Mouse (Mus musculus) hindlimb bud, embryonic 11.5 days (tissue): ENCODE measurements at regions not wholly inside any gene's neighbourhood (a gene's known extent, or its start where the extent isn't known, plus 50 kb on each side); places are given as distances from the start of the nearest gene placed in this dataset.

Source experiments
- DNase-seq: peaks from one replicate; pipeline ENCODE4 v3.0.0-alpha.2; 2012; ENCODE audit warnings: low read depth, low spot score; ENCODE audit errors: extremely low spot score

GRCm38 (mm10) chr2:50805645-50806044, 343.3 kb downstream of the Rnd3 start:
- no peak for DNase-seq

GRCm38 (mm10) chr2:50796087-50796486, 352.8 kb downstream of the Rnd3 start:
- no peak for DNase-seq

- no peak for DNase-seq
Observed at GRCm38 (mm10) chr2:50793616-50794015, 355.3 kb downstream of the Rnd3 start.

GRCm38 (mm10) chr2:50793067-50793466, 355.8 kb downstream of the Rnd3 start:
- DNase-seq: no peak

- DNase-seq: no peak
Observed at GRCm38 (mm10) chr2:50789051-50789651, 359.8 kb downstream of the Rnd3 start.

GRCm38 (mm10) chr2:50772101-50772500, 376.8 kb downstream of the Rnd3 start:
- no peak for DNase-seq

- no peak for DNase-seq
Observed at GRCm38 (mm10) chr2:50759016-50759415, 389.9 kb downstream of the Rnd3 start.

- no peak for DNase-seq
Observed at GRCm38 (mm10) chr2:50757837-50758541, 390.9 kb downstream of the Rnd3 start.

- no peak for DNase-seq
Observed at GRCm38 (mm10) chr2:50755616-50756450, 393.1 kb downstream of the Rnd3 start.

- DNase-seq: no peak
Observed at GRCm38 (mm10) chr2:50755160-50755559, 393.8 kb downstream of the Rnd3 start.

GRCm38 (mm10) chr2:50752408-50752807, 396.5 kb downstream of the Rnd3 start:
- no peak for DNase-seq

- no peak for DNase-seq
Observed at GRCm38 (mm10) chr2:50750799-50751198, 398.1 kb downstream of the Rnd3 start.

- DNase-seq: no peak
Observed at GRCm38 (mm10) chr2:50744625-50745214, 404.2 kb downstream of the Rnd3 start.

- no peak for DNase-seq
Observed at GRCm38 (mm10) chr2:50743785-50744258, 405.1 kb downstream of the Rnd3 start.

GRCm38 (mm10) chr2:50742421-50742820, 406.5 kb downstream of the Rnd3 start:
- DNase-seq: no peak

GRCm38 (mm10) chr2:50741337-50741736, 407.6 kb downstream of the Rnd3 start:
- DNase-seq: no peak

GRCm38 (mm10) chr2:50739599-50739979, 409.3 kb downstream of the Rnd3 start:
- no peak for DNase-seq

GRCm38 (mm10) chr2:50738936-50739598, 409.8 kb downstream of the Rnd3 start:
- no peak for DNase-seq

- DNase-seq: no peak
Observed at GRCm38 (mm10) chr2:50737706-50738105, 411.2 kb downstream of the Rnd3 start.

- DNase-seq: no peak
Observed at GRCm38 (mm10) chr2:50735029-50735428, 413.9 kb downstream of the Rnd3 start.

GRCm38 (mm10) chr2:50706652-50707051, 410.1 kb upstream of the Mmadhc start:
- DNase-seq: no peak
